Mouse (Mus musculus): Measurements from ENCODE around the gene Kin. TPM values are rescaled to one million over a fixed set of nuclear protein-coding genes. Genes with fewer than 3 reads are reported as not detected.

Kin gene
- polyA plus RNA-seq, 1 experiment from 2014 or later, result 18.2 TPM

Other genes with a start within 250 kb of the Kin start
- 0.19 and 0.43 TPM in 2 replicates for gene 4930412O13Rik, start 199.3 kb upstream of the Kin start, polyA plus RNA-seq (2015; fragmentation: Nextera tagmentation; extraction: Ambion mirVana)
- not detected in 2 replicates for gene 9230102O04Rik, start 191.1 kb upstream of the Kin start, polyA plus RNA-seq (2015; fragmentation: Nextera tagmentation; extraction: Ambion mirVana)
- gene Gata3, start 190.6 kb upstream of the Kin start, polyA plus RNA-seq (2015; fragmentation: Nextera tagmentation; extraction: Ambion mirVana), result 3.2 and 3.6 TPM in 2 replicates
- gene Taf3, start 32.0 kb upstream of the Kin start, polyA plus RNA-seq (2015; fragmentation: Nextera tagmentation; extraction: Ambion mirVana), result 8.0 and 8.8 TPM in 2 replicates
- 1,110 and 1,235 TPM in 2 replicates for gene Atp5c1, start 83 bp upstream of the Kin start, polyA plus RNA-seq (2015; fragmentation: Nextera tagmentation; extraction: Ambion mirVana)
- gene Itih2, start 50.8 kb downstream of the Kin start, polyA plus RNA-seq (2015; fragmentation: Nextera tagmentation; extraction: Ambion mirVana), result 1.2 and 8.3 TPM in 2 replicates
- gene Itih5, start 73.0 kb downstream of the Kin start, polyA plus RNA-seq (2015; fragmentation: Nextera tagmentation; extraction: Ambion mirVana), result 3.2 and 3.5 TPM in 2 replicates